Mouse (Mus musculus) heart, postnatal 0 days (tissue): Measurements from ENCODE around the gene Ptpro. TPM values are rescaled to one million over a fixed set of nuclear protein-coding genes. Genes with fewer than 3 reads are reported as not detected.

ENCODE experiments used
- ATAC-seq: fragments of 200-750 bp; cut with Nextera tagmentation; 2 replicates; pipeline ENCODE4 v1.8.0; 2017; ENCODE audit warnings: low read depth, moderate number of reproducible peaks, moderate library complexity; ENCODE audit not compliant: insufficient read depth
- DNase-seq: peaks from one replicate; pipeline ENCODE4 v3.0.0-alpha.2; 2016; ENCODE audit warnings: low spot score
- H3K27ac ChIP-seq: fragments of 300-500 bp; sonication (generic); 2 replicates; pipeline ENCODE4 v1.5.1; 2014; ENCODE audit warnings: low read depth, mild to moderate bottlenecking
- H3K27me3 ChIP-seq: fragments of 300-500 bp; sonication (generic); 2 replicates; pipeline ENCODE4 v1.6.1; 2014; ENCODE audit warnings: low read length, mixed read lengths; ENCODE audit not compliant: control insufficient read depth, insufficient read depth
- H3K36me3 ChIP-seq: fragments of 300-500 bp; sonication (generic); replicated peaks from 2 replicates; pipeline ENCODE4 v1.6.1; 2014; ENCODE audit warnings: low read length, mixed read lengths; ENCODE audit not compliant: control insufficient read depth, insufficient read depth
- H3K4me1 ChIP-seq: fragments of 300-500 bp; sonication (generic); 2 replicates; pipeline ENCODE4 v1.6.1; 2014; ENCODE audit warnings: antibody characterized with exemption; ENCODE audit not compliant: control insufficient read depth, insufficient read depth
- H3K4me2 ChIP-seq: fragments of 300-500 bp; sonication (generic); 2 replicates; pipeline ENCODE4 v1.6.1; 2014; ENCODE audit warnings: low read depth, mild to moderate bottlenecking, low read length, moderate library complexity
- H3K4me3 ChIP-seq: fragments of 300-500 bp; sonication (generic); 2 replicates; pipeline ENCODE4 v1.5.1; 2014; ENCODE audit warnings: low read depth, low read length
- H3K9ac ChIP-seq: fragments of 300-500 bp; sonication (generic); replicated peaks from 2 replicates; pipeline ENCODE4 v1.6.1; 2014; ENCODE audit warnings: low read depth, low read length, mixed read lengths
- H3K9me3 ChIP-seq: fragments of 300-500 bp; sonication (generic); replicated peaks from 2 replicates; pipeline ENCODE4 v1.6.1; 2016; ENCODE audit warnings: low read length; ENCODE audit not compliant: control insufficient read depth
- CTCF ChIP-seq: IDR thresholded peaks from 2 replicates; pipeline ENCODE4 v1.5.1; 2016; ENCODE audit warnings: antibody characterized with exemption, control low read depth, low read depth
- EP300 ChIP-seq: IDR thresholded peaks from 2 replicates; pipeline ENCODE4 v1.6.1; 2016; ENCODE audit warnings: antibody characterized with exemption, low read depth
- WGBS: fragments of 180-500 bp; shearing (Covaris S2); extraction: QIAGEN DNeasy Blood & Tissue Kit; methylation state at CpG from one replicate; pipeline ENCODE4 v1.1.7; 2014; 5-methylcytosine and 5-hydroxymethylcytosine counted together
- polyA plus RNA-seq: library from polyadenylated mRNA; unstranded; fragments of >200 nt; fragmentation: Nextera tagmentation; extraction: Ambion mirVana; gene quantifications from 2 replicates; pipeline ENCODE4 v1.2.1, GENCODE M21; 2015
- total RNA-seq: library from RNA; depleted of rRNA; stranded (reverse); fragments of >200 nt; gene quantifications from 2 replicates; pipeline ENCODE4 v1.2.3, GENCODE M21; 2014; ENCODE audit warnings: low replicate concordance

The Ptpro gene
- total and polyA plus RNA-seq, 2 experiments from 2014 or later: 2.3 to 3.6 TPM

- H3K27me3 ChIP-seq: no peaks in the 10 kb centered on the region
- H3K36me3 ChIP-seq: no peaks in the 10 kb centered on the region
- no peaks in the 10 kb centered on the region for H3K4me1 ChIP-seq
- H3K4me2 ChIP-seq: no peak overlapping the region
- ATAC-seq (no peak), DNase-seq (no peak)
- TF ChIP-seq EP300 (no peak), CTCF (no peak)
- H3K9ac ChIP-seq: no peak overlapping the region
- no peak overlapping the region for H3K27ac ChIP-seq
- H3K9me3 ChIP-seq: no peaks in the 10 kb centered on the region
- H3K4me3 ChIP-seq: no peak overlapping the region
- WGBS: 79% methylated on average over 6 of the region's 6 CpGs
These were observed 29.5 kb downstream of the Ptpro start for GRCm38 (mm10) chr6:137281541-137282049.

- TF ChIP-seq CTCF (no peak), EP300 (no peak)
- WGBS: 60% methylated on average over 7 of the region's 7 CpGs
- no peak for ATAC-seq
These were observed 29.9 kb downstream of the Ptpro start for GRCm38 (mm10) chr6:137282050-137282449.

GRCm38 (mm10) chr6:137286376-137286775 is 34.3 kb downstream of the Ptpro start:
- Histone ChIP-seq H3K27me3 (no peaks in the 10 kb centered on the region), H3K4me2 (no peak overlapping the region), H3K9ac (no peak overlapping the region), H3K4me1 (no peaks in the 10 kb centered on the region), H3K27ac (no peak overlapping the region), H3K9me3 (no peaks in the 10 kb centered on the region), H3K4me3 (no peak overlapping the region), H3K36me3 (no peaks in the 10 kb centered on the region)
- no peak for ATAC-seq
- no peak for DNase-seq
- TF ChIP-seq CTCF (no peak), EP300 (no peak)
- WGBS: 87% methylated on average over 6 of the region's 6 CpGs

More at GRCm38 (mm10) chr6:137282050-137282449, 29.9 kb downstream of the Ptpro start:
- Histone ChIP-seq H3K27ac (no peak overlapping the region), H3K36me3 (no peaks in the 10 kb centered on the region), H3K4me1 (no peaks in the 10 kb centered on the region), H3K27me3 (no peaks in the 10 kb centered on the region), H3K9me3 (no peaks in the 10 kb centered on the region), H3K9ac (no peak overlapping the region), H3K4me3 (no peak overlapping the region), H3K4me2 (no peak overlapping the region)
- DNase-seq: no peak

GRCm38 (mm10) chr6:137287788-137288187 is 35.7 kb downstream of the Ptpro start:
- Histone ChIP-seq H3K36me3 (no peaks in the 10 kb centered on the region), H3K4me1 (no peaks in the 10 kb centered on the region), H3K9ac (no peak overlapping the region), H3K9me3 (no peaks in the 10 kb centered on the region), H3K4me2 (no peak overlapping the region), H3K4me3 (no peak overlapping the region), H3K27me3 (no peaks in the 10 kb centered on the region), H3K27ac (no peak overlapping the region)
- no peak for TF ChIP-seq CTCF
- TF ChIP-seq EP300: no peak
- DNase-seq (no peak), ATAC-seq (no peak)
- 83% methylated on average over 7 of the region's 7 CpGs for WGBS

- no peak overlapping the region for H3K4me2 ChIP-seq
- H3K36me3 ChIP-seq: no peaks in the 10 kb centered on the region
- no peaks in the 10 kb centered on the region for H3K27me3 ChIP-seq
- no peak overlapping the region for H3K9ac ChIP-seq
- H3K27ac ChIP-seq: no peak overlapping the region
- DNase-seq (no peak), ATAC-seq (no peak)
- H3K4me3 ChIP-seq: no peak overlapping the region
- no peaks in the 10 kb centered on the region for H3K9me3 ChIP-seq
- TF ChIP-seq EP300 (no peak), CTCF (no peak)
- no peaks in the 10 kb centered on the region for H3K4me1 ChIP-seq
- 90% methylated on average over 5 of the region's 5 CpGs for WGBS
These were observed 36.1 kb downstream of the Ptpro start for GRCm38 (mm10) chr6:137288264-137288663.

GRCm38 (mm10) chr6:137292421-137292820 is 40.3 kb downstream of the Ptpro start:
- Histone ChIP-seq H3K4me3 (no peak overlapping the region), H3K4me2 (no peak overlapping the region), H3K9ac (no peak overlapping the region), H3K9me3 (no peaks in the 10 kb centered on the region), H3K27ac (no peak overlapping the region), H3K27me3 (no peaks in the 10 kb centered on the region), H3K36me3 (no peaks in the 10 kb centered on the region), H3K4me1 (no peaks in the 10 kb centered on the region)
- TF ChIP-seq EP300 (no peak), CTCF (no peak)
- DNase-seq (no peak), ATAC-seq (no peak)
- 67% methylated on average over 2 of the region's 2 CpGs for WGBS
